Mouse (Mus musculus): Measurements from ENCODE around the gene Pom121.

GRCm38 (mm10) chr5:135367841-135368240 lies 26.5 kb downstream of the Pom121 start:
- TF ChIP-seq POLR2A (IDR thresholded peaks at IDR 0.05; ENCODE audit: borderline replicate concordance, extremely low read depth, insufficient read depth, insufficient read length, poor library complexity, severe bottlenecking): no peak
- TF ChIP-seq CTCF (IDR thresholded peaks at IDR 0.05; ENCODE audit: borderline replicate concordance, extremely low read depth, insufficient read depth, insufficient read length): no peak
